Mouse (Mus musculus): ENCODE measurements at regions not wholly inside any gene's neighbourhood (a gene's known extent, or its start where the extent isn't known, plus 50 kb on each side); places are given as distances from the start of the nearest gene placed in this dataset.

DNA sequence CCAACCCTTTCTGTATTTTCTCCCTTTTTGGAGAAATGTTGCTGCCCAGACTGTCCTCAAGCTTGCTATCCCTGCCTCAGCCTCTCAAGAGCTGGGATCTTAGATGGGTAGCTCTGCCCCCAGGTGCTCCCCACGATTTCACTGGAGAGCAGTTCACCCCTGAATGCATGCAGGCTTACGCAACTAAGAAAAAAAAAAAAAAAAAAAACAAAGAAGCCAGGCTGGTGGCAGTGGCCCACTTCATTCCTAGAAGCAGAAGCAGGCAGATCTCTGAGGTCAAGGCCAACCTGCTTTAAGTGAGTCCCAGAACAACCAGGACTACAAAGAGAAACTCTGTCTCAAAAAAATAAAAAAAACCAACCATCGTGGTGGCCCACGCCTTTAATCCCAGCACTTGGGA, 51.2 kb upstream of the Fbxo11 start:
- no peak for TF ChIP-seq CTCF (IDR thresholded peaks at IDR 0.05; ENCODE audit: borderline replicate concordance, extremely low read depth, insufficient read depth, insufficient read length)
- TF ChIP-seq POLR2A (IDR thresholded peaks at IDR 0.05; ENCODE audit: borderline replicate concordance, extremely low read depth, insufficient read depth, insufficient read length, poor library complexity, severe bottlenecking): no peak
